Mouse (Mus musculus): ENCODE measurements at regions not wholly inside any gene's neighbourhood (a gene's known extent, or its start where the extent isn't known, plus 50 kb on each side); places are given as distances from the start of the nearest gene placed in this dataset.
A peak's percentile ranks its signal among the peaks of the same experiment; 100 is the strongest.
"Not testable (repeated sequence)": the region's sequence is repeated elsewhere in the genome, so short reads cannot be mapped to it uniquely, and the experiment has no call there.

- DNase-seq: no peak
Observed at GRCm38 (mm10) chr14:83861736-83862135, 581.6 kb upstream of the Pcdh17 start.

GRCm38 (mm10) chr14:83862653-83863052 is 580.7 kb upstream of the Pcdh17 start:
- no peak for DNase-seq

GRCm38 (mm10) chr14:83886393-83886792 is 557.0 kb upstream of the Pcdh17 start:
- no peak for DNase-seq

- DNase-seq: not testable (repeated sequence)
Observed at GRCm38 (mm10) chr14:83900711-83901110, 542.7 kb upstream of the Pcdh17 start.

- DNase-seq: no peak
Observed at GRCm38 (mm10) chr14:83943101-83943500, 500.3 kb upstream of the Pcdh17 start.

- DNase-seq: no peak
Observed at GRCm38 (mm10) chr14:83944176-83944575, 499.2 kb upstream of the Pcdh17 start.

- no peak for DNase-seq
Observed at GRCm38 (mm10) chr14:83949696-83950095, 493.7 kb upstream of the Pcdh17 start.

- DNase-seq: peak; percentile 3
Observed at GRCm38 (mm10) chr14:83959111-83959510, 484.3 kb upstream of the Pcdh17 start.

- DNase-seq: no peak
Observed at GRCm38 (mm10) chr14:83983566-83983965, 459.8 kb upstream of the Pcdh17 start.

Measured in lung, postnatal 36 days (tissue).